Mouse (Mus musculus) olfactory bulb, adult 2 months (tissue): ENCODE data around the gene Fat3. TPM values are rescaled to one million over a fixed set of nuclear protein-coding genes. Genes with fewer than 3 reads are reported as not detected.

Experiments used
- H3K27ac ChIP-seq: fragments of 200-500 bp; 2 replicates; pipeline ENCODE4 v1.5.1; 2012; ENCODE audit warnings: low read depth, low read length; ENCODE audit not compliant: insufficient read depth
- H3K4me1 ChIP-seq: fragments of 200-500 bp; 2 replicates; pipeline ENCODE4 v1.6.1; 2012; ENCODE audit warnings: low read length; ENCODE audit not compliant: control insufficient read depth, insufficient read depth
- H3K4me3 ChIP-seq: fragments of 200-500 bp; 2 replicates; pipeline ENCODE4 v1.5.1; 2012; ENCODE audit warnings: mild to moderate bottlenecking, low read depth, low read length, moderate library complexity; ENCODE audit not compliant: insufficient read depth
- CTCF ChIP-seq: fragments of 200-500 bp; IDR thresholded peaks from 2 replicates; pipeline ENCODE4 v1.5.1; 2012; ENCODE audit warnings: low read depth, mild to moderate bottlenecking, low read length, moderate library complexity; ENCODE audit not compliant: insufficient read depth
- POLR2A ChIP-seq: fragments of 200-500 bp; IDR thresholded peaks from 2 replicates; pipeline ENCODE4 v1.6.1; 2012; ENCODE audit warnings: mild to moderate bottlenecking, low read depth, low read length, moderate library complexity; ENCODE audit not compliant: insufficient read depth
- WGBS: fragments of 180-500 bp; shearing (Covaris S2); methylation state at CpG from one replicate; pipeline ENCODE4 v1.1.7; 2018; 5-methylcytosine and 5-hydroxymethylcytosine counted together
- polyA plus RNA-seq: library from polyadenylated mRNA; stranded (reverse); fragments of >200 nt; gene quantifications from 2 replicates; pipeline ENCODE4 v1.2.4, GENCODE M21; 2012; ENCODE audit warnings: low replicate concordance; ENCODE audit not compliant: missing spikeins, insufficient read depth, insufficient read length

Gene Fat3
- polyA plus RNA-seq, 1 experiment = not detected

DNA sequence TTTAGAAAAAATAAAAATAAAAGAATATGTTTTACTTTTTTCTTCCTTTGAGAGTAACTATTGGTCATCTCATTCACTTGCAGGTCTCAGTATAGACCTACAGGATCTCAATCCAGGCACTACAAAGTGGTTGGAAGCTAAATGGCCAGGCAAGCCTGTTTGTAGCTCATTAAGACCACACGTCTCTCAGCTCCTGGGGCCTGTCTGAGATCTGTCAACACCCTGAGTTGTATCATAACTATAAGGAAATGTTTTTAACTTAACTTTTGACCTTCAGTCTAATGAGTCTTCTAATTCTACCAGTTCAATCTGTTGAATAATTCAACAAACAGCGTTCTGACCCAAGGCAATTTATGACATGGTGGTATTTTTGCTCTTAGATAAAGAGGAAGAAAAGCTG is 40.5 kb downstream of the Fat3 start:
- Histone ChIP-seq H3K4me3 (no peak overlapping the region), H3K27ac (no peak overlapping the region), H3K4me1 (no peaks in the 10 kb centered on the region)
- TF ChIP-seq CTCF = no peak
- TF ChIP-seq POLR2A = no peak
- 96% methylated on average over 2 of the region's 2 CpGs for WGBS

- H3K4me1 ChIP-seq = peaks cover 3% of the 10 kb centered on the region; the same call in 1 of the 2 replicates
- no peak overlapping the region for H3K27ac ChIP-seq
- WGBS = 68% methylated on average over 4 of the region's 4 CpGs
- no peak overlapping the region for H3K4me3 ChIP-seq
- TF ChIP-seq POLR2A = no peak
- no peak for TF ChIP-seq CTCF
These were observed 59.2 kb downstream of the Fat3 start for GRCm38 (mm10) chr9:16441930-16442329.

DNA sequence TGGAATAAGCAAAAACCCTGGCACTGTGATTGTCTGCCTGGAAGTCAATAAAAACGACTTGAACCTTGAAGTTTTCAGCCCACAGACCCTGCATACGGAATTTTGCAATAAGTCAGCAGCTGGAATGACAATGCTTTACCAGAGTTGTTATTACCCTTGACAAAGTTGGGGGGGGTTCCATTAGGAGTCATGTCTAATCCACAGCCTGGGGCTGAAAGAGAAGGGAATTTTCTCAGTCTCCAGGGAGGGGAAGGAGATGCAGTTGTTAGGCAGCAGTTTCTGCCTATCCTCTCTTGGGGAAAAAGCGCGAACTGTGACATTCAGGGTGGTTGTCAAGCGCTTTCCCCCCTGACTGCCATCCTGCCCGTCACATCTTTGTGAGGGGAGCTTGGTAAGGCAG is 60.4 kb downstream of the Fat3 start:
- WGBS = 59% methylated on average over 6 of the region's 6 CpGs
- no peak overlapping the region for H3K27ac ChIP-seq
- TF ChIP-seq POLR2A = no peak
- no peak for TF ChIP-seq CTCF

GRCm38 (mm10) chr9:16439941-16440340 is 61.1 kb downstream of the Fat3 start:
- TF ChIP-seq CTCF (no peak), POLR2A (no peak)
- WGBS = 30% methylated on average over 3 of the region's 3 CpGs
- H3K4me1 ChIP-seq = peaks cover 3% of the 10 kb centered on the region; the same call in 1 of the 2 replicates
- H3K27ac ChIP-seq = no peak overlapping the region
- H3K4me3 ChIP-seq = no peak overlapping the region

More for the DNA sequence above, 60.4 kb downstream of the Fat3 start:
- Histone ChIP-seq H3K4me3 (no peak overlapping the region), H3K4me1 (peaks cover 3% of the 10 kb centered on the region; the same call in 1 of the 2 replicates)

DNA sequence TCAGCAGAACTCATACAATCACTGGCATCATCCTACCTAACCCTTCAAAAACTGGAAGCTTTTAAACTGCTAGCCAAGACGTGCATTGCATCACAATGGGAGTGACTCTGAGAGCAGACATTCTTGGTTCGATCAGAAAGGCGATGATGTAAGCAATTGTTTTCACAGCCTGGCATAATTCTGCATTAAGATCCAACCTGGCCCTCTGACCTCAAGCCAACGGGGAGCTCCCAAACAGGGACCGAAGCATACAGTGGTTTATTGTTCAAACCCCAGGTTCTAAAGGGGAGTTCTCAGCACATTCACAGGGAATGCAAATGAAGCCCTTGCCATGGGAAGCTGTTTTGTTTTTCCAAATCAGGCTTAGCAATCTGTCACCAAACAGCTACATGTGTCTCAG is 63.3 kb downstream of the Fat3 start:
- peaks cover 3% of the 10 kb centered on the region; the same call in 1 of the 2 replicates for H3K4me1 ChIP-seq
- H3K27ac ChIP-seq = no peak overlapping the region
- WGBS = 62% methylated on average over 5 of the region's 5 CpGs
- no peak overlapping the region for H3K4me3 ChIP-seq
- TF ChIP-seq CTCF (no peak), POLR2A (no peak)

DNA sequence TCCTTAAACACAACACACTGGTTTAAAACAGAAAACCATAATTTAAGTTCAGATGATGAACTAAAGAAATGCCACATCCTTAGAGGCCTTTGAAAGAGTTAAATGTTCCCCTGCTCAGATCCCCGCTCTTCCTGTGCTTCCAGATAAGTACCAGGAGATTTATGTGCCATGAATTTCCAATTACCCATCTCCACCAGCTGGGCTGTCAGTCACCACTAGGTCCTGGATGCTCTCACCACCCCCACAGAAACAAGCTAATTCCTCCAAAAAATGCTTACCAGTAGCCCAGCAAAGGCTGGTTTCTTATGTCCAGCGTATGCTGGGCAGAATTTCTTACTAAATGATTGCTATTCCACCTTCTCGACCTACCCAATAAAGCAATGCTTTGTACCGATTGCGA is 72.5 kb downstream of the Fat3 start:
- H3K27ac ChIP-seq = no peak overlapping the region
- WGBS = 76% methylated on average over 5 of the region's 5 CpGs

GRCm38 (mm10) chr9:16422707-16423106 is 78.4 kb downstream of the Fat3 start:
- Histone ChIP-seq H3K4me3 (no peak overlapping the region), H3K4me1 (no peaks in the 10 kb centered on the region), H3K27ac (no peak overlapping the region)
- WGBS = 22% methylated on average over 2 of the region's 2 CpGs
- TF ChIP-seq CTCF = no peak
- TF ChIP-seq POLR2A = no peak

More for the DNA sequence above, 72.5 kb downstream of the Fat3 start:
- no peak overlapping the region for H3K4me3 ChIP-seq
- no peaks in the 10 kb centered on the region for H3K4me1 ChIP-seq
- no peak for TF ChIP-seq POLR2A
- TF ChIP-seq CTCF = no peak

- 67% methylated on average over 3 of the region's 3 CpGs for WGBS
- H3K4me1 ChIP-seq = no peaks in the 10 kb centered on the region
- no peak for TF ChIP-seq POLR2A
- no peak for TF ChIP-seq CTCF
- no peak overlapping the region for H3K4me3 ChIP-seq
- H3K27ac ChIP-seq = no peak overlapping the region
These were observed 98.3 kb downstream of the Fat3 start for GRCm38 (mm10) chr9:16402815-16403214.

DNA sequence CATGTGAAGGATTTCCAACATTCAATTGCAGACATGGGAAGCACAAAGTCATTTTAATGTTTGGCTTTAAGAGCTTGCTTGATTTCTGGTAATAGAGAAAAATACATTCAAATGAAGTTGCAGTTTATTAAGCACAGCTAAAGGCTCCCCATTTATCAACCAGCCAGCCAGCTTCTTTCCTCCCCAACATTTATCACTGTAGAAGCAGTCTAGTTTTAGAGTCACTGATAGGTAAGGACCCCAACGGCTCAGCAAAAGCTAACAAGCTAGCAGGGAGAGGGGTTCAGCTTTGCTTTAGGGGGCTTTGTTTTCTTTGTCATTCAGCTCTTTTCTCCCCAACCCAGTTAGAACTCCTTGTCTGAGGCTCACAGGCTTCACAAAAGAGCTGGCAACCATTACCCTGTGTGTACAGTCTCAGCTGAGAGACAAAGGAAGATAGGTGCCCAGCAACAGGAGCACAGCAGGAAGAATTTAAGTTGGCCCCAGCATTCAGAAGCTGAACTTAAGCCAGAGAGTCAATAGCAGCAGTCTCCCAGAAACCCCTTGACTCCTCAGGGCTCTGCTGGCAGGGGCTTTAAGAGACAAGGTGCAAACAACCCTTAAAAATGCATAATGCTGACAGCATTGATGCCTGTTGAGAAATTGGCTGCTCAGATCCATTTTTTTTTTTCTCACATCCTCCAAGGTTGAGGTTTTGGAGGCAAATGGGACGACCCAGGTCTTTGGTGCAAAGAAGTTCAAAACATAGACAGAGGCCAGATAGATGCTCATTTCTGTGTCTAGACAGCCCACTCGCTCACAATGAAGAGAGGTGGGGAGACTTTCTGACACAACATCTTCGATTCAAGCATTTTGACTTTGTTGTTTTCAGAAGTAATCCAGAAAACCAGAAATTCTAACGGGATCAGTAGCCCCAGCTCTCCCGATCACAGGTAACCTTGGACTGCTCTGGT is 102.1 kb downstream of the Fat3 start:
- 71% methylated on average over 6 of the region's 6 CpGs for WGBS
- Histone ChIP-seq H3K4me3 (no peak overlapping the region), H3K27ac (no peak overlapping the region)

DNA sequence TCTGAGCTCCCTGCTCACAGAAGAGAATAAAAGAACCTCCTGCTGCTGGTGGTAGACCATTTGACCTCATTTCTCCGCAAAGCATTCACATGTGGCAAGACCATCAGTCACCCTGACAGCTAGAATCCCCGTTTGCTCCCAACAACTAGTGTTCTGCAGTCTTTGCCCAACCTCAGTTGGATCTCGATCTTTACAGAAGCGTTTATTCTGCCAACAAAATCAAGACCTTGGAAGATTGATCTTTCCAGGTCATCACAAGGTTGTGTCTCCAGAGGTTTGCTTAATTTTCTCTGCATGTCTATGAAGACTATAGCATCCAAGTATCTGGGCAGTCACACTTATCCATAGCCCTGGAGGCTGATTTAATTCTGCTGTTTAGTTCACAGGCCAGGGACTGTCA is 111.9 kb downstream of the Fat3 start:
- 86% methylated on average over 4 of the region's 4 CpGs for WGBS
- no peaks in the 10 kb centered on the region for H3K4me1 ChIP-seq
- H3K27ac ChIP-seq = no peak overlapping the region
- no peak overlapping the region for H3K4me3 ChIP-seq
- no peak for TF ChIP-seq CTCF
- no peak for TF ChIP-seq POLR2A

More for the DNA sequence above, 102.1 kb downstream of the Fat3 start:
- H3K4me1 ChIP-seq = no peaks in the 10 kb centered on the region
- no peak for TF ChIP-seq CTCF
- no peak for TF ChIP-seq POLR2A
